Mouse (Mus musculus): ENCODE data around the gene Ube2d3.
"Not testable (repeated sequence)": the region's sequence is repeated elsewhere in the genome, so short reads cannot be mapped to it uniquely, and the experiment has no call there.

The Ube2d3 gene

GRCm38 (mm10) chr3:135438531-135438912 is 573 bp downstream of the Ube2d3 start:
- DNase-seq (ENCODE audit: low read depth, low spot score): peak; percentile 97

GRCm38 (mm10) chr3:135438913-135439531 is 1.1 kb downstream of the Ube2d3 start:
- DNase-seq (ENCODE audit: low read depth, low spot score): peak; percentile 95

GRCm38 (mm10) chr3:135439651-135440050 is 1.7 kb downstream of the Ube2d3 start:
- no peak for DNase-seq (ENCODE audit: low read depth, low spot score)

GRCm38 (mm10) chr3:135440221-135440620 is 2.3 kb downstream of the Ube2d3 start:
- DNase-seq (ENCODE audit: low read depth, low spot score): peak; percentile 86

GRCm38 (mm10) chr3:135440621-135441020 is 2.7 kb downstream of the Ube2d3 start:
- no peak for DNase-seq (ENCODE audit: low read depth, low spot score)

- peak; percentile 28 for DNase-seq (ENCODE audit: low read depth, low spot score)
Measured at GRCm38 (mm10) chr3:135444930-135445329, 7.0 kb downstream of the Ube2d3 start.

- no peak for DNase-seq (ENCODE audit: low read depth, low spot score)
Measured at GRCm38 (mm10) chr3:135458981-135459380, 21.0 kb downstream of the Ube2d3 start.

- no peak for DNase-seq (ENCODE audit: low read depth, low spot score)
Measured at GRCm38 (mm10) chr3:135468402-135468801, 30.5 kb downstream of the Ube2d3 start.

GRCm38 (mm10) chr3:135469146-135469545 is 31.2 kb downstream of the Ube2d3 start:
- no peak for DNase-seq (ENCODE audit: low read depth, low spot score)

GRCm38 (mm10) chr3:135469974-135470373 is 32.0 kb downstream of the Ube2d3 start:
- no peak for DNase-seq (ENCODE audit: low read depth, low spot score)

- no peak for DNase-seq (ENCODE audit: low read depth, low spot score)
Measured at GRCm38 (mm10) chr3:135470823-135471222, 32.9 kb downstream of the Ube2d3 start.

- DNase-seq (ENCODE audit: low read depth, low spot score): no peak
Measured at GRCm38 (mm10) chr3:135475025-135475424, 37.1 kb downstream of the Ube2d3 start.

- no peak for DNase-seq (ENCODE audit: low read depth, low spot score)
Measured at GRCm38 (mm10) chr3:135476286-135476685, 38.3 kb downstream of the Ube2d3 start.

- no peak for DNase-seq (ENCODE audit: low read depth, low spot score)
Measured at GRCm38 (mm10) chr3:135476977-135477376, 39.0 kb downstream of the Ube2d3 start.

GRCm38 (mm10) chr3:135479090-135479489 is 41.1 kb downstream of the Ube2d3 start:
- not testable (repeated sequence) for DNase-seq (ENCODE audit: low read depth, low spot score)

- no peak for DNase-seq (ENCODE audit: low read depth, low spot score)
Measured at GRCm38 (mm10) chr3:135480767-135481166, 42.8 kb downstream of the Ube2d3 start.

GRCm38 (mm10) chr3:135481608-135482007 is 43.7 kb downstream of the Ube2d3 start:
- no peak for DNase-seq (ENCODE audit: low read depth, low spot score)

- DNase-seq (ENCODE audit: low read depth, low spot score): not testable (repeated sequence)
Measured at GRCm38 (mm10) chr3:135484650-135485049, 46.7 kb downstream of the Ube2d3 start.

- DNase-seq (ENCODE audit: low read depth, low spot score): peak; percentile 79
Measured at GRCm38 (mm10) chr3:135485128-135485899, 47.4 kb downstream of the Ube2d3 start, which contains the start of gene Manba. TSS of gene Manba (plus strand) at chr3:135485611.

- no peak for DNase-seq (ENCODE audit: low read depth, low spot score)
Measured at GRCm38 (mm10) chr3:135485900-135486241, 47.9 kb downstream of the Ube2d3 start.

- DNase-seq (ENCODE audit: low read depth, low spot score): peak; percentile 49
Measured at GRCm38 (mm10) chr3:135486351-135486750, 48.4 kb downstream of the Ube2d3 start.

GRCm38 (mm10) chr3:135487803-135488202 is 49.9 kb downstream of the Ube2d3 start:
- no peak for DNase-seq (ENCODE audit: low read depth, low spot score)

- no peak for DNase-seq (ENCODE audit: low read depth, low spot score)
Measured at GRCm38 (mm10) chr3:135489865-135490520, 52.0 kb downstream of the Ube2d3 start.

Measured in CD4-positive helper T cell, adult 2 months (primary cell).